Mouse (Mus musculus) E14TG2a.4 (cell line): ENCODE data around the gene Podn.

Source experiments
- CTCF ChIP-seq: conservative IDR thresholded peaks from 2 replicates; pipeline ENCODE4 v1.5.1; 2014; ENCODE audit warnings: low read length
- POU5F1 ChIP-seq: IDR thresholded peaks from 2 replicates; pipeline ENCODE4 v1.6.1; 2014; ENCODE audit warnings: low read length, borderline replicate concordance

- TF ChIP-seq CTCF = no peak
- no peak for TF ChIP-seq POU5F1
Measured at GRCm38 (mm10) chr4:107996418-107996986, 99.7 kb downstream of the Podn start.
